Mouse (Mus musculus): ENCODE data around the gene Hgd. TPM values are rescaled to one million over a fixed set of nuclear protein-coding genes. Genes with fewer than 3 reads are reported as not detected.

Hgd gene
- polyA plus RNA-seq, 1 experiment from 2014 or later = 0.19 TPM

Other genes with a start within 250 kb of the Hgd start
- gene Stxbp5l, start 195.2 kb upstream of the Hgd start, polyA plus RNA-seq (2014; fragmentation: Nextera tagmentation; extraction: Ambion mirVana) = 0.12 TPM in 2 replicates
- 20.9 and 21.2 TPM in 2 replicates for gene Gtf2e1, start 40.4 kb upstream of the Hgd start, polyA plus RNA-seq (2014; fragmentation: Nextera tagmentation; extraction: Ambion mirVana)
- 25.6 and 26.3 TPM in 2 replicates for gene Rabl3, start 40.3 kb upstream of the Hgd start, polyA plus RNA-seq (2014; fragmentation: Nextera tagmentation; extraction: Ambion mirVana)
- gene Ndufb4, start 74.3 kb downstream of the Hgd start, polyA plus RNA-seq (2014; fragmentation: Nextera tagmentation; extraction: Ambion mirVana) = 116 and 120 TPM in 2 replicates
- 537 and 600 TPM in 2 replicates for gene Fstl1, start 196.7 kb downstream of the Hgd start, polyA plus RNA-seq (2014; fragmentation: Nextera tagmentation; extraction: Ambion mirVana)

All from heart, embryonic 14.5 days (tissue).